Mouse (Mus musculus): ENCODE data around the gene Col4a4. TPM values are rescaled to one million over a fixed set of nuclear protein-coding genes. Genes with fewer than 3 reads are reported as not detected.

Gene Col4a4
- polyA plus RNA-seq, 1 experiment = 0.15 TPM

DNA sequence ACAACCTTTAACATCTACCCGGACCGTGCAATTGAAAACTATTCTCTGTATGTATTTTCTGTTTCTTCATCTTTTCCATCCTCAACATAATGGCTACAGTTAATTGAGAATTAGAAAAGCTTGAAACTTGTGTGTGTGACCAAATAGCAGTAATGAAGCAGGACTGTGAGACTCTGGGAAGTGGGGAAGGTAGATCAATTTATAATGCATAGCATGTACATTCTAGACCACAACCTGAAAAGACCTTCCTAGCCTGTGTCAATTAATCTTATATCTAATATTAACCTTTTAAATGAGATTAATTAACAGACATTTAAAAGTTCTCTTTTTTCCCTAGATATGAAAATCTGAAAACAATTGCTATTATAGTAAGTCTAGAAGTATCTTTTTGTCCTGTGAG, 42.7 kb downstream of the Col4a4 start:
- Histone ChIP-seq H3K27ac (ENCODE audit: control insufficient read depth, insufficient read depth, low read depth, low read length, poor library complexity) (no peak overlapping the region), H3K4me1 (ENCODE audit: control insufficient read depth, insufficient read depth, low read length) (no peaks in the 10 kb centered on the region), H3K4me3 (replicated peaks; ENCODE audit: control insufficient read depth, low read depth, low read length) (no peak overlapping the region)
- no peak for TF ChIP-seq POLR2A (IDR thresholded peaks at IDR 0.05; ENCODE audit: borderline replicate concordance, control insufficient read depth, low read depth, low read length)
- TF ChIP-seq CTCF (IDR thresholded peaks at IDR 0.05; ENCODE audit: control insufficient read depth, insufficient read depth, low read length) = no peak
- WGBS = 86% methylated on average over 2 of the region's 2 CpGs

DNA sequence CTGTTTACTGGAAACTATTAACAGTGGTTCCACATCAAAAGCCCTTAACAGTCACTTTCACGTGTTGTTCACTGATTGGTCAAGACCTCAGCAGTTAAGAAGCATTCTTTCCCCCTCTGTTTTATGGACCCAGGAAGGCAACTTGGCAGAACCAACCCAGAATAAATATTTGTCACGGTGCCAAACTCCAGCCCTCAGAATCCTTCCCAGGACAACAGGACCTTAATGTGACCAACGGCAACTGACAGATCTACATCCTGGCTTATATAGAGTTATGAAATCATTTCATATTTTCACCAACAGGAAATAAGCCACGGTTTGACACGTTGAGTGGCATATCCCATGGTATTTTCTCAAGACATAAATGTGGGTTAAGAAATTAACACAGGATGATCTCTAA, 46.6 kb downstream of the Col4a4 start:
- WGBS = 44% methylated on average over 5 of the region's 5 CpGs
- TF ChIP-seq CTCF (IDR thresholded peaks at IDR 0.05; ENCODE audit: control insufficient read depth, insufficient read depth, low read length) = no peak
- no peak for TF ChIP-seq POLR2A (IDR thresholded peaks at IDR 0.05; ENCODE audit: borderline replicate concordance, control insufficient read depth, low read depth, low read length)
- H3K4me3 ChIP-seq (replicated peaks; ENCODE audit: control insufficient read depth, low read depth, low read length) = no peak overlapping the region
- H3K27ac ChIP-seq (ENCODE audit: control insufficient read depth, insufficient read depth, low read depth, low read length, poor library complexity) = no peak overlapping the region
- H3K4me1 ChIP-seq (ENCODE audit: control insufficient read depth, insufficient read depth, low read length) = no peaks in the 10 kb centered on the region

DNA sequence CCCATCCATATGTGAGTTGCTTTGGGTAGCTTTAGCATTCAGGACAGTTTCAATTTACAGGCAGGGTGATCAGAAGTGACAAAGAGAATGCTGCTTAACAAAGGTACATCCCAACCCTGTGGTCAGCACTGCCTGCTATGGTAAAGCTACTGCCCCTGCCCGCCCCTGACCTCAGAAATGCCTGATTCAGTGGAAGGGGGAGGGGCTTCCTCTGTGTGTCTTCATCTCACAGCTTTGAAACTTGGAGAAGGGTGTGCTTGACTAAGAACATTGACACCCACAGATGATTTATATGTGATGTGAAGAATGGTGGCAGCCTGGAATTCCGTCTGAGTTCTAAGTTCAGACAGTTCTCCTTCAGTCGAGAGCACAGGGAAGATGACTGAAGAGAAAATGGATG, 48.8 kb downstream of the Col4a4 start:
- Histone ChIP-seq H3K4me1 (ENCODE audit: control insufficient read depth, insufficient read depth, low read length) (no peaks in the 10 kb centered on the region), H3K27ac (ENCODE audit: control insufficient read depth, insufficient read depth, low read depth, low read length, poor library complexity) (no peak overlapping the region), H3K4me3 (replicated peaks; ENCODE audit: control insufficient read depth, low read depth, low read length) (no peak overlapping the region)
- 68% methylated on average over 3 of the region's 3 CpGs for WGBS
- TF ChIP-seq CTCF (IDR thresholded peaks at IDR 0.05; ENCODE audit: control insufficient read depth, insufficient read depth, low read length) = no peak
- TF ChIP-seq POLR2A (IDR thresholded peaks at IDR 0.05; ENCODE audit: borderline replicate concordance, control insufficient read depth, low read depth, low read length) = no peak

DNA sequence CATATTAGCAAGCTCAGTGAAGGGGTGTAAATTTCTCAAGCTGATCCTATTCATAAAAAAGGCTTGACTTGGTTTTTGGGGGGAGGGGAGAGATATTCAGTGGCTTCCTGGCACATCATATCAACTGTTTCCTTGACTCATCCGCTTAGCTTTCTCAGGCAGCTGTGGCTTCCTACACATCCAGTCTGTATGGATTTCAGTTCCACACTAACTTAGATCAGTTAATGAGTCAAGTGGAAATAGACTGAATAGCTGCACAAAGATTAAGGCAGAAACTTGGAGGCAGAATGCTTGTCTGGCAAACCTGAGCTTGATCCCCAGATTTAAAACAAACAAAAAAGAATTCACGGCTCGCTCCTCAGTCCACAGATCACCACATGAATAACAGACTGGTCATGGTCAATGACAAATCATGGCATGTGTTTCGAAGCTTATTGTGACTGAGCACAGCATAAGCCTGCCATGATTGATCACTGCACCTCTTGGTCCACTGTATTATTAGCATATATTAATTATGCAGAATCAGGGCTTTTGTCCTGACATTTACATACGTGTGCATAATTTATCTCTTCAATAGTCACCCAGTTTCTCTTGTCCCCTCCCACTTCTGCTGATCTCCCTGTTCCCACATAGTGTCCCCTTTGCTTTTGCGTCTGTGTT, 50.0 kb downstream of the Col4a4 start:
- Histone ChIP-seq H3K27ac (ENCODE audit: control insufficient read depth, insufficient read depth, low read depth, low read length, poor library complexity) (no peak overlapping the region), H3K4me3 (replicated peaks; ENCODE audit: control insufficient read depth, low read depth, low read length) (no peak overlapping the region), H3K4me1 (ENCODE audit: control insufficient read depth, insufficient read depth, low read length) (no peaks in the 10 kb centered on the region)
- no peak for TF ChIP-seq CTCF (IDR thresholded peaks at IDR 0.05; ENCODE audit: control insufficient read depth, insufficient read depth, low read length)
- TF ChIP-seq POLR2A (IDR thresholded peaks at IDR 0.05; ENCODE audit: borderline replicate concordance, control insufficient read depth, low read depth, low read length) = no peak
- WGBS = 79% methylated on average over 6 of the region's 6 CpGs

DNA sequence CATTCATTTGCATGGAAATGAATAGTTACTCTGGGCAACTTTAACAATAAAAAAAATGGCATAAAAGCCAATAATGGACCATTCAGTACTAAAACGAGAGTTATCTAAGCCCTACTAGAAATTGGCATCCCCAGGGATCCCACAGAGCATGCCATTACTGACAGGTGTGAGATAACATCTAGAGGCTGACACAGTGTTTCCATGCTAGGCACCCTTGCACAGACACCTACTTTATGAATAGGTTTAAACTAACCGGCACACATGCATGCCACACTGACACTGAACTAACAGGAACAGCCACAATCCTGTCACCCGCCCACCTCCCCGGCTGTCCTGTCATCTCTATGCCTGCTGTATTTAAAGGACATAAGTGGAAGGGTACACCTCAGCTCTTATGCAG, 58.7 kb downstream of the Col4a4 start:
- TF ChIP-seq POLR2A (IDR thresholded peaks at IDR 0.05; ENCODE audit: borderline replicate concordance, control insufficient read depth, low read depth, low read length) (no peak), CTCF (IDR thresholded peaks at IDR 0.05; ENCODE audit: control insufficient read depth, insufficient read depth, low read length) (no peak)
- no peak overlapping the region for H3K27ac ChIP-seq (ENCODE audit: control insufficient read depth, insufficient read depth, low read depth, low read length, poor library complexity)
- H3K4me1 ChIP-seq (ENCODE audit: control insufficient read depth, insufficient read depth, low read length) = no peaks in the 10 kb centered on the region
- no peak overlapping the region for H3K4me3 ChIP-seq (replicated peaks; ENCODE audit: control insufficient read depth, low read depth, low read length)
- WGBS = 84% methylated on average over 4 of the region's 4 CpGs

DNA sequence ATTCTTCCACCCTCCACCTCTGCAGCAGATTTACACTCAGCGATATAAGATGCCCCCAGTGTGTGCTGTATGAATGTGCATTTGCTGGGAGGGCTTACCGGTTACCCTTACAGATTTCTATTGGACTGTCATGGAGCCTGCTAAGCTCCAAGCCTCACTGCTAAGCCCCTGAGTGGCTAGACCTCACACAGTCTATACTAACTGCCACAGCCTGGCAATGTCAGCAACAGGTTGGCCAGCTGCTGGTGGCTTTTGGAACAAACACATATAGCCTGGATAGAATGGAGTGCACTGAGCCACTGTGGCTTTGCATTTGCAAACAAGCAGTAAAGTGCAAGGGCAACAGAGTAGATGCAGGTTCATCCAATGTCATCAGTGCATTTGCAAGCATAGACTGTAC, 94.7 kb downstream of the Col4a4 start:
- TF ChIP-seq CTCF (IDR thresholded peaks at IDR 0.05; ENCODE audit: control insufficient read depth, insufficient read depth, low read length) (no peak), POLR2A (IDR thresholded peaks at IDR 0.05; ENCODE audit: borderline replicate concordance, control insufficient read depth, low read depth, low read length) (no peak)
- H3K27ac ChIP-seq (ENCODE audit: control insufficient read depth, insufficient read depth, low read depth, low read length, poor library complexity) = no peak overlapping the region
- WGBS = 88% methylated on average over 2 of the region's 2 CpGs
- H3K4me1 ChIP-seq (ENCODE audit: control insufficient read depth, insufficient read depth, low read length) = no peaks in the 10 kb centered on the region
- H3K4me3 ChIP-seq (replicated peaks; ENCODE audit: control insufficient read depth, low read depth, low read length) = no peak overlapping the region

DNA sequence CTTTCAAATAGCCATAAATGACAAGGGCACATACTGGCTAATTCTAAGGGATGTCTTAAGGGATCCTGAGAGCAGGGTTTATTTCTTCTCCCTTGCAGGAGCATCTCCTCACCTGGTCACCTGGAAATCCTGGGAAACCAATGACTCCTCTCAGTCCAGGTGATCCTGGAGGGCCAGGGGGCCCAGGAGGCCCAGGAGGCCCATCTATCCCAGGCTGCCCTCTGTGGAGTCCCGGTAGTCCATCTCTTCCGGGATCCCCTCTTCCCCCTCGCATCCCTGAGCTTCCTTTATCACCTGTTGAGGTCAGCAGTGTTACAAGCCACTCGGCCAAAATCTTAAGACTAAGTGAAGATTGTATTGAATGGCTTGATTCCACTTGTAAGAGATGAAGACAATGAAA, 100.3 kb downstream of the Col4a4 start:
- 65% methylated on average over 4 of the region's 4 CpGs for WGBS
- Histone ChIP-seq H3K4me1 (ENCODE audit: control insufficient read depth, insufficient read depth, low read length) (no peaks in the 10 kb centered on the region), H3K4me3 (replicated peaks; ENCODE audit: control insufficient read depth, low read depth, low read length) (no peak overlapping the region), H3K27ac (ENCODE audit: control insufficient read depth, insufficient read depth, low read depth, low read length, poor library complexity) (no peak overlapping the region)
- no peak for TF ChIP-seq POLR2A (IDR thresholded peaks at IDR 0.05; ENCODE audit: borderline replicate concordance, control insufficient read depth, low read depth, low read length)
- TF ChIP-seq CTCF (IDR thresholded peaks at IDR 0.05; ENCODE audit: control insufficient read depth, insufficient read depth, low read length) = no peak

DNA sequence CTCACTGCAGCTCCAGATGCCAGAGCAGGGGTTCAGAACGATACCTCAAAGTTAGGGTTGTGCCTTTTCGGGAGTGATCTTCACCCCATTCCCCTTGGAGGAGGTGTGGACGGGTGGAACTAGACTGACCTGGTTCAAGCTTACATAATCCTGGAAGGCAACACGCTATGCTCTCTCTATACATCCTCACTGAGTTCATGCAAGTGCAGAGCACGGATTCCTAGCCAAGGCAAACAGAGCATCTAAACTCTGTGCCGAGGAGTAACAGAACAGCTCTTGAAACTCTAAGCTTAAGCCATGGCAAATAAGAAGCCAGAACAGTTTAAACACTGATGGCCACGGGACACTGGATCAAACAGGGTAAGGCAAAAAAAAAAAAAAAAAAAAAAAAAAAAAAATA, 104.3 kb downstream of the Col4a4 start:
- H3K4me3 ChIP-seq (replicated peaks; ENCODE audit: control insufficient read depth, low read depth, low read length) = no peak overlapping the region
- no peak for TF ChIP-seq POLR2A (IDR thresholded peaks at IDR 0.05; ENCODE audit: borderline replicate concordance, control insufficient read depth, low read depth, low read length)
- TF ChIP-seq CTCF (IDR thresholded peaks at IDR 0.05; ENCODE audit: control insufficient read depth, insufficient read depth, low read length) = no peak
- H3K4me1 ChIP-seq (ENCODE audit: control insufficient read depth, insufficient read depth, low read length) = no peaks in the 10 kb centered on the region
- 73% methylated on average over 7 of the region's 7 CpGs for WGBS
- no peak overlapping the region for H3K27ac ChIP-seq (ENCODE audit: control insufficient read depth, insufficient read depth, low read depth, low read length, poor library complexity)
